Mouse (Mus musculus): ENCODE measurements around the gene Cdan1. TPM values are rescaled to one million over a fixed set of nuclear protein-coding genes. Genes with fewer than 3 reads are reported as not detected.

The Cdan1 gene
- polyA plus RNA-seq, 1 experiment from 2014 or later: 6.3 TPM

GRCm38 (mm10) chr2:120724176-120724575 lies 125.8 kb downstream of the Cdan1 start:
- H3K9me3 ChIP-seq (ENCODE audit: control insufficient read depth, low read length): no peaks in the 10 kb centered on the region
- ATAC-seq: no peak
- H3K27me3 ChIP-seq (replicated peaks; ENCODE audit: control insufficient read depth, insufficient read depth, low read length): no peaks in the 10 kb centered on the region
- no peak overlapping the region for H3K9ac ChIP-seq (ENCODE audit: low read depth, low read length)
- no peak overlapping the region for H3K4me3 ChIP-seq (ENCODE audit: low read length)
- H3K4me2 ChIP-seq (ENCODE audit: low read length): no peak overlapping the region
- H3K4me1 ChIP-seq (ENCODE audit: control insufficient read depth, insufficient read depth, low read depth, low read length): peaks cover 9% of the 10 kb centered on the region
- WGBS: 91% methylated on average over 6 of the region's 6 CpGs
- H3K27ac ChIP-seq (ENCODE audit: low read depth, low read length): no peak overlapping the region
- peaks cover 68% of the 10 kb centered on the region for H3K36me3 ChIP-seq (ENCODE audit: control insufficient read depth, insufficient read depth, low read length)

GRCm38 (mm10) chr2:120723621-120724020 lies 126.3 kb downstream of the Cdan1 start:
- H3K4me2 ChIP-seq (ENCODE audit: low read length): no peak overlapping the region
- peaks cover 73% of the 10 kb centered on the region for H3K36me3 ChIP-seq (ENCODE audit: control insufficient read depth, insufficient read depth, low read length)
- no peak overlapping the region for H3K27ac ChIP-seq (ENCODE audit: low read depth, low read length)
- no peak overlapping the region for H3K9ac ChIP-seq (ENCODE audit: low read depth, low read length)
- 75% methylated on average over 4 of the region's 4 CpGs for WGBS
- no peaks in the 10 kb centered on the region for H3K9me3 ChIP-seq (ENCODE audit: control insufficient read depth, low read length)
- H3K27me3 ChIP-seq (replicated peaks; ENCODE audit: control insufficient read depth, insufficient read depth, low read length): no peaks in the 10 kb centered on the region
- no peak for ATAC-seq
- H3K4me1 ChIP-seq (ENCODE audit: control insufficient read depth, insufficient read depth, low read depth, low read length): peaks cover 3% of the 10 kb centered on the region
- no peak overlapping the region for H3K4me3 ChIP-seq (ENCODE audit: low read length)

GRCm38 (mm10) chr2:120722491-120722890 lies 127.4 kb downstream of the Cdan1 start:
- H3K27ac ChIP-seq (ENCODE audit: low read depth, low read length): no peak overlapping the region
- H3K4me2 ChIP-seq (ENCODE audit: low read length): no peak overlapping the region
- no peaks in the 10 kb centered on the region for H3K9me3 ChIP-seq (ENCODE audit: control insufficient read depth, low read length)
- H3K9ac ChIP-seq (ENCODE audit: low read depth, low read length): no peak overlapping the region
- peaks cover 71% of the 10 kb centered on the region for H3K36me3 ChIP-seq (ENCODE audit: control insufficient read depth, insufficient read depth, low read length)
- H3K27me3 ChIP-seq (replicated peaks; ENCODE audit: control insufficient read depth, insufficient read depth, low read length): no peaks in the 10 kb centered on the region
- 65% methylated on average over 8 of the region's 8 CpGs for WGBS
- no peaks in the 10 kb centered on the region for H3K4me1 ChIP-seq (ENCODE audit: control insufficient read depth, insufficient read depth, low read depth, low read length)
- H3K4me3 ChIP-seq (ENCODE audit: low read length): no peak overlapping the region
- ATAC-seq: peak; percentile 60

- H3K36me3 ChIP-seq (ENCODE audit: control insufficient read depth, insufficient read depth, low read length): peaks cover 66% of the 10 kb centered on the region
- H3K27ac ChIP-seq (ENCODE audit: low read depth, low read length): no peak overlapping the region
- no peaks in the 10 kb centered on the region for H3K9me3 ChIP-seq (ENCODE audit: control insufficient read depth, low read length)
- H3K4me1 ChIP-seq (ENCODE audit: control insufficient read depth, insufficient read depth, low read depth, low read length): no peaks in the 10 kb centered on the region
- H3K27me3 ChIP-seq (replicated peaks; ENCODE audit: control insufficient read depth, insufficient read depth, low read length): no peaks in the 10 kb centered on the region
- WGBS: 94% methylated on average over 2 of the region's 2 CpGs
- no peak overlapping the region for H3K4me3 ChIP-seq (ENCODE audit: low read length)
- no peak overlapping the region for H3K4me2 ChIP-seq (ENCODE audit: low read length)
- ATAC-seq: no peak
- no peak overlapping the region for H3K9ac ChIP-seq (ENCODE audit: low read depth, low read length)
These were observed 128.0 kb downstream of the Cdan1 start for GRCm38 (mm10) chr2:120721911-120722310.

- no peak for ATAC-seq
- peaks cover 57% of the 10 kb centered on the region for H3K36me3 ChIP-seq (ENCODE audit: control insufficient read depth, insufficient read depth, low read length)
- H3K27ac ChIP-seq (ENCODE audit: low read depth, low read length): no peak overlapping the region
- WGBS: 93% methylated on average over 6 of the region's 6 CpGs
- H3K4me3 ChIP-seq (ENCODE audit: low read length): no peak overlapping the region
- H3K4me1 ChIP-seq (ENCODE audit: control insufficient read depth, insufficient read depth, low read depth, low read length): no peaks in the 10 kb centered on the region
- H3K4me2 ChIP-seq (ENCODE audit: low read length): no peak overlapping the region
- no peaks in the 10 kb centered on the region for H3K27me3 ChIP-seq (replicated peaks; ENCODE audit: control insufficient read depth, insufficient read depth, low read length)
- H3K9ac ChIP-seq (ENCODE audit: low read depth, low read length): no peak overlapping the region
- no peaks in the 10 kb centered on the region for H3K9me3 ChIP-seq (ENCODE audit: control insufficient read depth, low read length)
These were observed 129.1 kb downstream of the Cdan1 start for GRCm38 (mm10) chr2:120720821-120721220.

- H3K36me3 ChIP-seq (ENCODE audit: control insufficient read depth, insufficient read depth, low read length): peaks cover 49% of the 10 kb centered on the region
- ATAC-seq: no peak
- no peaks in the 10 kb centered on the region for H3K4me1 ChIP-seq (ENCODE audit: control insufficient read depth, insufficient read depth, low read depth, low read length)
- H3K27ac ChIP-seq (ENCODE audit: low read depth, low read length): no peak overlapping the region
- no peaks in the 10 kb centered on the region for H3K9me3 ChIP-seq (ENCODE audit: control insufficient read depth, low read length)
- H3K4me2 ChIP-seq (ENCODE audit: low read length): no peak overlapping the region
- 95% methylated on average over 8 of the region's 8 CpGs for WGBS
- no peak overlapping the region for H3K9ac ChIP-seq (ENCODE audit: low read depth, low read length)
- no peaks in the 10 kb centered on the region for H3K27me3 ChIP-seq (replicated peaks; ENCODE audit: control insufficient read depth, insufficient read depth, low read length)
- H3K4me3 ChIP-seq (ENCODE audit: low read length): no peak overlapping the region
These were observed 131.4 kb downstream of the Cdan1 start for GRCm38 (mm10) chr2:120718496-120718895.

- H3K27me3 ChIP-seq (replicated peaks; ENCODE audit: control insufficient read depth, insufficient read depth, low read length): no peaks in the 10 kb centered on the region
- H3K4me2 ChIP-seq (ENCODE audit: low read length): no peak overlapping the region
- no peaks in the 10 kb centered on the region for H3K9me3 ChIP-seq (ENCODE audit: control insufficient read depth, low read length)
- no peak overlapping the region for H3K27ac ChIP-seq (ENCODE audit: low read depth, low read length)
- no peak overlapping the region for H3K4me3 ChIP-seq (ENCODE audit: low read length)
- no peaks in the 10 kb centered on the region for H3K4me1 ChIP-seq (ENCODE audit: control insufficient read depth, insufficient read depth, low read depth, low read length)
- H3K9ac ChIP-seq (ENCODE audit: low read depth, low read length): no peak overlapping the region
- peaks cover 19% of the 10 kb centered on the region for H3K36me3 ChIP-seq (ENCODE audit: control insufficient read depth, insufficient read depth, low read length)
- ATAC-seq: no peak
- WGBS: 98% methylated on average over 3 of the region's 3 CpGs
These were observed 136.5 kb downstream of the Cdan1 start for GRCm38 (mm10) chr2:120713441-120713840.

GRCm38 (mm10) chr2:120710948-120711347 lies 139.0 kb downstream of the Cdan1 start:
- no peak for ATAC-seq
- H3K4me2 ChIP-seq (ENCODE audit: low read length): no peak overlapping the region
- peaks cover 15% of the 10 kb centered on the region for H3K36me3 ChIP-seq (ENCODE audit: control insufficient read depth, insufficient read depth, low read length)
- H3K27ac ChIP-seq (ENCODE audit: low read depth, low read length): no peak overlapping the region
- WGBS: 96% methylated on average over 3 of the region's 3 CpGs
- H3K27me3 ChIP-seq (replicated peaks; ENCODE audit: control insufficient read depth, insufficient read depth, low read length): no peaks in the 10 kb centered on the region
- H3K4me3 ChIP-seq (ENCODE audit: low read length): no peak overlapping the region
- H3K9ac ChIP-seq (ENCODE audit: low read depth, low read length): no peak overlapping the region
- no peaks in the 10 kb centered on the region for H3K9me3 ChIP-seq (ENCODE audit: control insufficient read depth, low read length)
- H3K4me1 ChIP-seq (ENCODE audit: control insufficient read depth, insufficient read depth, low read depth, low read length): no peaks in the 10 kb centered on the region

GRCm38 (mm10) chr2:120710154-120710553 lies 139.8 kb downstream of the Cdan1 start:
- Histone ChIP-seq H3K27ac (ENCODE audit: low read depth, low read length) (no peak overlapping the region), H3K4me2 (ENCODE audit: low read length) (no peak overlapping the region), H3K9me3 (ENCODE audit: control insufficient read depth, low read length) (no peaks in the 10 kb centered on the region), H3K27me3 (replicated peaks; ENCODE audit: control insufficient read depth, insufficient read depth, low read length) (no peaks in the 10 kb centered on the region), H3K4me3 (ENCODE audit: low read length) (no peak overlapping the region), H3K9ac (ENCODE audit: low read depth, low read length) (no peak overlapping the region), H3K36me3 (ENCODE audit: control insufficient read depth, insufficient read depth, low read length) (peaks cover 13% of the 10 kb centered on the region; the same call in 1 of the 2 replicates), H3K4me1 (ENCODE audit: control insufficient read depth, insufficient read depth, low read depth, low read length) (no peaks in the 10 kb centered on the region)
- ATAC-seq: no peak
- WGBS: 90% methylated on average over 3 of the region's 3 CpGs

- no peak overlapping the region for H3K4me3 ChIP-seq (ENCODE audit: low read length)
- no peak overlapping the region for H3K27ac ChIP-seq (ENCODE audit: low read depth, low read length)
- no peak overlapping the region for H3K4me2 ChIP-seq (ENCODE audit: low read length)
- no peak overlapping the region for H3K9ac ChIP-seq (ENCODE audit: low read depth, low read length)
- ATAC-seq: no peak
- H3K36me3 ChIP-seq (ENCODE audit: control insufficient read depth, insufficient read depth, low read length): peaks cover 9% of the 10 kb centered on the region
- no peaks in the 10 kb centered on the region for H3K4me1 ChIP-seq (ENCODE audit: control insufficient read depth, insufficient read depth, low read depth, low read length)
- H3K9me3 ChIP-seq (ENCODE audit: control insufficient read depth, low read length): no peaks in the 10 kb centered on the region
- no peaks in the 10 kb centered on the region for H3K27me3 ChIP-seq (replicated peaks; ENCODE audit: control insufficient read depth, insufficient read depth, low read length)
These were observed 142.9 kb downstream of the Cdan1 start for GRCm38 (mm10) chr2:120707041-120707440.

Data from hindbrain, embryonic 16.5 days (tissue).